Mouse (Mus musculus) neutrophil, adult 5-6 weeks (primary cell): ENCODE measurements around the gene Fbxl3. TPM values are rescaled to one million over a fixed set of nuclear protein-coding genes. Genes with fewer than 3 reads are reported as not detected.

ENCODE experiments used
- ATAC-seq: fragments of 151-379, 151-347 bp; 2 replicates; pipeline ENCODE4 v1.8.0; 2017; ENCODE audit warnings: mild to moderate bottlenecking, moderate TSS enrichment; ENCODE audit not compliant: insufficient number of reproducible peaks, poor library complexity, low FRiP score, severe bottlenecking; ENCODE audit errors: extremely low read depth
- total RNA-seq: library from RNA; stranded (forward); fragments of 200-1000 nt; gene quantifications from 2 replicates; pipeline ENCODE4 v1.2.3, GENCODE M21; 2017

The Fbxl3 gene
- total RNA-seq: 203 and 231 TPM in 2 replicates

- peak; percentile 94 for ATAC-seq
Measured at GRCm38 (mm10) chr14:103099238-103099933, at the start of gene Fbxl3. Fbxl3 (minus strand) TSS chr14:103099566.

- ATAC-seq: peak; percentile 79
Measured at GRCm38 (mm10) chr14:103131991-103132390, 32.6 kb upstream of the Fbxl3 start.

- ATAC-seq: no peak
Measured at GRCm38 (mm10) chr14:103125756-103126155, 26.4 kb upstream of the Fbxl3 start.

- ATAC-seq: peak; percentile 73; the same call in 1 of the 2 replicates
Measured at GRCm38 (mm10) chr14:103114994-103115670, 15.8 kb upstream of the Fbxl3 start.

- ATAC-seq: no peak
Measured at GRCm38 (mm10) chr14:103112606-103113363, 13.4 kb upstream of the Fbxl3 start.

- no peak for ATAC-seq
Measured at GRCm38 (mm10) chr14:103109971-103110370, 10.6 kb upstream of the Fbxl3 start.

GRCm38 (mm10) chr14:103106301-103106700 lies 6.9 kb upstream of the Fbxl3 start:
- ATAC-seq: no peak

- ATAC-seq: no peak
Measured at GRCm38 (mm10) chr14:103102731-103103335, 3.5 kb upstream of the Fbxl3 start.

GRCm38 (mm10) chr14:103102246-103102645 lies 2.9 kb upstream of the Fbxl3 start:
- no peak for ATAC-seq

GRCm38 (mm10) chr14:103101171-103101570 lies 1.8 kb upstream of the Fbxl3 start:
- no peak for ATAC-seq

- ATAC-seq: no peak
Measured at GRCm38 (mm10) chr14:103100296-103100695, 930 bp upstream of the Fbxl3 start.

GRCm38 (mm10) chr14:103098587-103099235 lies 655 bp downstream of the Fbxl3 start:
- ATAC-seq: peak; percentile 26

GRCm38 (mm10) chr14:103098213-103098586 lies 1.2 kb downstream of the Fbxl3 start:
- no peak for ATAC-seq

- no peak for ATAC-seq
Measured at GRCm38 (mm10) chr14:103096621-103097020, 2.7 kb downstream of the Fbxl3 start.

GRCm38 (mm10) chr14:103095826-103096225 lies 3.5 kb downstream of the Fbxl3 start:
- no peak for ATAC-seq

- no peak for ATAC-seq
Measured at GRCm38 (mm10) chr14:103095036-103095435, 4.3 kb downstream of the Fbxl3 start.

- ATAC-seq: no peak
Measured at GRCm38 (mm10) chr14:103093670-103094069, 5.7 kb downstream of the Fbxl3 start.

GRCm38 (mm10) chr14:103093236-103093635 lies 6.1 kb downstream of the Fbxl3 start:
- ATAC-seq: no peak

GRCm38 (mm10) chr14:103088624-103089023 lies 10.7 kb downstream of the Fbxl3 start:
- ATAC-seq: peak; percentile 72
